Mouse (Mus musculus) intestine, postnatal 0 days (tissue): ENCODE measurements around the gene Keap1. TPM values are rescaled to one million over a fixed set of nuclear protein-coding genes. Genes with fewer than 3 reads are reported as not detected.
A peak's percentile ranks its signal among the peaks of the same experiment; 100 is the strongest.
"Not testable (repeated sequence)": the region's sequence is repeated elsewhere in the genome, so short reads cannot be mapped to it uniquely, and the experiment has no call there.

Experiments
- ATAC-seq: fragments of 200-750 bp; cut with Nextera tagmentation; 2 replicates; pipeline ENCODE4 v1.8.0; 2017; ENCODE audit warnings: mild to moderate bottlenecking, moderate TSS enrichment, moderate library complexity
- H3K27ac ChIP-seq: fragments of 300-500 bp; sonication (generic); 2 replicates; pipeline ENCODE4 v1.5.1; 2014; ENCODE audit warnings: mild to moderate bottlenecking, low read depth, low read length, moderate library complexity
- H3K27me3 ChIP-seq: fragments of 300-500 bp; sonication (generic); replicated peaks from 2 replicates; pipeline ENCODE4 v1.6.1; 2014; ENCODE audit warnings: low read length, mixed read lengths; ENCODE audit not compliant: control insufficient read depth, insufficient read depth
- H3K36me3 ChIP-seq: fragments of 300-500 bp; sonication (generic); 2 replicates; pipeline ENCODE4 v1.6.1; 2014; ENCODE audit warnings: mild to moderate bottlenecking, moderate library complexity; ENCODE audit not compliant: control insufficient read depth, insufficient read depth
- H3K4me1 ChIP-seq: fragments of 300-500 bp; sonication (generic); replicated peaks from 2 replicates; pipeline ENCODE4 v1.6.1; 2014; ENCODE audit warnings: antibody characterized with exemption, low read length, mixed read lengths; ENCODE audit not compliant: control insufficient read depth, insufficient read depth
- H3K4me2 ChIP-seq: fragments of 300-500 bp; sonication (generic); replicated peaks from 2 replicates; pipeline ENCODE4 v1.6.1; 2014; ENCODE audit warnings: low read depth, mild to moderate bottlenecking, moderate library complexity
- H3K4me3 ChIP-seq: fragments of 300-500 bp; sonication (generic); 2 replicates; pipeline ENCODE4 v1.5.1; 2014; ENCODE audit warnings: low read depth, low read length
- H3K9ac ChIP-seq: fragments of 300-500 bp; sonication (generic); 2 replicates; pipeline ENCODE4 v1.6.1; 2014; ENCODE audit warnings: mild to moderate bottlenecking, low read depth, low read length
- H3K9me3 ChIP-seq: fragments of 300-500 bp; sonication (generic); 2 replicates; pipeline ENCODE4 v1.6.1; 2016; ENCODE audit warnings: mixed run types; ENCODE audit not compliant: control insufficient read depth
- CTCF ChIP-seq: sonication (generic); IDR thresholded peaks from 2 replicates; pipeline ENCODE4 v1.5.1; 2016; ENCODE audit warnings: low read depth, mild to moderate bottlenecking, control low read depth, antibody characterized with exemption, moderate library complexity
- WGBS: fragments of 180-500 bp; shearing (Covaris S2); extraction: QIAGEN DNeasy Blood & Tissue Kit; methylation state at CpG from one replicate; pipeline ENCODE4 v1.1.7; 2014; 5-methylcytosine and 5-hydroxymethylcytosine counted together
- polyA plus RNA-seq: library from polyadenylated mRNA; unstranded; fragments of >200 nt; fragmentation: Nextera tagmentation; extraction: Ambion mirVana; gene quantifications from 2 replicates; pipeline ENCODE4 v1.2.1, GENCODE M21; 2015

Gene Keap1
- polyA plus RNA-seq, 1 experiment from 2014 or later, result 38.3 TPM

DNA sequence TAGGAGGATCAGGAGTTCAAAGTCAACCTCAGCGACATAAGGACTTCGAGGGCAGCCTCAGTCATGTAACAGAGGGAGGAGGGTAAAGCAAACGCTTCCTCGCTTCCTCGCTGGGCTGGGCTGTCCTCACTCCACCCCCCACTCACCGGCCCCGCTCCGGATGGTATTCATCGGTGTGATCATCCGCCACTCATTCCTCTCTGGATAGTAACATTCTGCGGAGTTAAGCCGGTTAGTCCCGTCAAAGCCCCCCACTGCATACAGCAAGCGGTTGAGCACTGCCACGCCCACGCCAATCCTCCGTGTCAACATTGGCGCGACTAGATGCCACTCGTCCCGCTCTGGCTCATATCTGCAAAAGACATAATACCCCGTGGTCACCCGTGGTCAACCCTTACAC, 7.6 kb downstream of the Keap1 start:
- no peak overlapping the region for H3K4me3 ChIP-seq
- peaks cover 51% of the 10 kb centered on the region for H3K36me3 ChIP-seq

DNA sequence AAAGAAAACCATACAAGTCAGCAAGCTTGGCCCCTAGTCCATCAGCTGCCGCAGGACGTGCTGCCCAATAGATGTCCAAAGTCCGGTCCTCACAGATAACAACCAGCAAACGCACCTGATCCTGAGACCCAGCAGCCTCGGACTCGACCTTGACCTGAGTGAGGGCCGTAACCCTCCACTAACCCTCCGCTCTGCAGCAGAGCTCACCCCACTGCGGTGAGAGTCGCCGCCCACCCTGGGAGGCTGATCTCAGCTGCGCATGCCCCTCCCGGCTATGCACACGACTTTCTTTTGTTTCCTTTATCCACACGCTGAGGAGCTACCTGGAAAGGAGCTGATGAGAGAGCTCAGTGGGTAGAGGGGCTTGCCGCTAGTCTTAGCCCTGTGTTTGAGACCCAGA, 11.8 kb downstream of the Keap1 start:
- no peaks in the 10 kb centered on the region for H3K9me3 ChIP-seq
- H3K4me1 ChIP-seq, result peaks cover 6% of the 10 kb centered on the region; the same call in 1 of the 2 replicates
- peaks cover 24% of the 10 kb centered on the region for H3K36me3 ChIP-seq
- WGBS, result 9% methylated on average over 16 of the region's 16 CpGs
- peak overlapping the region; percentile 70 for H3K4me2 ChIP-seq
- H3K27me3 ChIP-seq, result no peaks in the 10 kb centered on the region
- no peak for TF ChIP-seq CTCF
- peak; percentile 52 for ATAC-seq
- peak overlapping the region; percentile 40; the same call in 1 of the 2 replicates for H3K9ac ChIP-seq
- peak overlapping the region; percentile 27 for H3K4me3 ChIP-seq
- H3K27ac ChIP-seq, result peak overlapping the region; percentile 77

More for the DNA sequence above, 7.6 kb downstream of the Keap1 start:
- no peak for TF ChIP-seq CTCF
- no peak overlapping the region for H3K9ac ChIP-seq
- 52% methylated on average over 23 of the region's 23 CpGs for WGBS
- no peaks in the 10 kb centered on the region for H3K9me3 ChIP-seq
- H3K4me1 ChIP-seq, result peaks cover 6% of the 10 kb centered on the region; the same call in 1 of the 2 replicates
- H3K27me3 ChIP-seq, result no peaks in the 10 kb centered on the region
- no peak for ATAC-seq
- H3K27ac ChIP-seq, result no peak overlapping the region
- H3K4me2 ChIP-seq, result no peak overlapping the region

GRCm38 (mm10) chr9:21225415-21225758, 13.8 kb downstream of the Keap1 start:
- peaks cover 6% of the 10 kb centered on the region; the same call in 1 of the 2 replicates for H3K4me1 ChIP-seq
- H3K36me3 ChIP-seq, result peaks cover 12% of the 10 kb centered on the region; the same call in 1 of the 2 replicates
- H3K9ac ChIP-seq, result 0 out of 2 replicates have a peak overlapping the region, but pooled peaks have one; percentile 17
- WGBS, result 3% methylated on average over 7 of the region's 7 CpGs
- no peak for ATAC-seq
- peak overlapping the region; percentile 15; the same call in 1 of the 2 replicates for H3K27ac ChIP-seq
- no peaks in the 10 kb centered on the region for H3K9me3 ChIP-seq
- no peak for TF ChIP-seq CTCF
- H3K4me3 ChIP-seq, result peak overlapping the region; percentile 41
- no peaks in the 10 kb centered on the region for H3K27me3 ChIP-seq
- peak overlapping the region; percentile 74 for H3K4me2 ChIP-seq

DNA sequence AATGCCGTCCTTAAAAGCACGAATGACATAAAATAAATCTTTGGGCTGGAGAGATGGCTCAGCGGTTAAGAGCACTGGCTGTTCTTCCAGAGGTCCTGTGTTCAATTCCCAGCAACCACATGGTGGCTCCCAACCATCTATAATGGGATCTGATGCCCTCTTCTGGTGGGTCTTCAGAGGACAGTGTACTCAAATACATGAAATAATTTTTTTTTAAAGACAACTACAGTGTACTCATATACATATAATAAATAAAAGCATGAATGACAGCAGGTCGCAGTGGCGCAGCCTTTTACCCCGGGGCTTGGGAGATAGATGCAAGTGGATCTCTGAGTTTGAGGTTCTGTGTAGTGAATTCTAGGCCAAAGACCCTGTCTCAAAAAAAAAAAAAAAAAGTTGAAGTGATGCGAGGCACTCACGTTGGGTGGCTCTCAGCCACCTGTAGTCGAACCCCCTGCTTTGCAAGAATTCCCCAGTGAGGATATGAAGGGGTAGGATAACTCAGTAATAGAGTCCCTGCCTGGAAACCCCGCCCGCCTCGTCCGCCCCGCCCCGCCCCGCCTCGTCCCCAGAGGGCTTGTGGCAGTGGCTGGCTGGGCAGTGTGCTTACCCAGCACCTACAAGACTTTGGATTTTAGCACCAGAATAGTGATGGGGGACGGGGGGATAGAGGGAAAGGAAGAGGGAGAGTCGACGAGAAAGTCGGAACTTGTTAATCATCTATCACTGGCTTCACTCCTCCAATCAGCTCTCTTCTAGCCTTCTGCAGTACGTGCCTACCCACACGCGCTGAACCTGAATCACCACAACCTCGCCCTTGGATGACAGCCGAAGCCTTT, 14.4 kb downstream of the Keap1 start:
- peak; percentile 32 for ATAC-seq
- no peaks in the 10 kb centered on the region for H3K9me3 ChIP-seq
- 18% methylated on average over 26 of the region's 26 CpGs for WGBS
- no peaks in the 10 kb centered on the region for H3K27me3 ChIP-seq
- H3K36me3 ChIP-seq, result peaks cover 6% of the 10 kb centered on the region; the same call in 1 of the 2 replicates
- H3K9ac ChIP-seq, result 0 out of 2 replicates have a peak overlapping the region, but pooled peaks have one; percentile 17
- H3K4me1 ChIP-seq, result peaks cover 6% of the 10 kb centered on the region; the same call in 1 of the 2 replicates
- peak overlapping the region; percentile 15 for H3K27ac ChIP-seq
- peak overlapping the region; percentile 41 for H3K4me3 ChIP-seq
- TF ChIP-seq CTCF, result peak; percentile 31
- H3K4me2 ChIP-seq, result peak overlapping the region; percentile 74

DNA sequence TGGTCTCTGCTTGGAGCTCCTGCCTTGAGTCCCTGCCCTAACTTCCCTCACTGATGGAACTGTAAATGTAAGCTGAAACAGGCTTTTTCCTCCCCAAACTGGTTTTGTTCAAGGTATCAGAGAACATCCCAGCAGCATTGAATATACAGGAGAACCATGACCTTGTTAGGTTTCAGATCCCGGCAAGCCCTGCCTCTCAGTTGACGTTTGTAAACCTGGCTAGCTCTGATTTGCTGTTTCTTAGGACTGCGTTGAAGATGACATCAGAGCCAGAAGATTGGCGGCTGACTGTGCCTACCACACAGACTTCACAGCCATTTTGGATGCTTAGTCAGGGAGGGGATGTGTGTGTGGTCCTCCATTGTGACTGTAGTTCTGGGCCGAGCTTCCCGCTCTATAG, 15.3 kb downstream of the Keap1 start:
- Histone ChIP-seq H3K4me3 (no peak overlapping the region), H3K9ac (no peak overlapping the region), H3K36me3 (no peaks in the 10 kb centered on the region), H3K4me1 (peaks cover 6% of the 10 kb centered on the region; the same call in 1 of the 2 replicates), H3K9me3 (no peaks in the 10 kb centered on the region), H3K4me2 (no peak overlapping the region), H3K27me3 (no peaks in the 10 kb centered on the region), H3K27ac (no peak overlapping the region)
- no peak for TF ChIP-seq CTCF
- no peak for ATAC-seq
- 94% methylated on average over 6 of the region's 6 CpGs for WGBS

DNA sequence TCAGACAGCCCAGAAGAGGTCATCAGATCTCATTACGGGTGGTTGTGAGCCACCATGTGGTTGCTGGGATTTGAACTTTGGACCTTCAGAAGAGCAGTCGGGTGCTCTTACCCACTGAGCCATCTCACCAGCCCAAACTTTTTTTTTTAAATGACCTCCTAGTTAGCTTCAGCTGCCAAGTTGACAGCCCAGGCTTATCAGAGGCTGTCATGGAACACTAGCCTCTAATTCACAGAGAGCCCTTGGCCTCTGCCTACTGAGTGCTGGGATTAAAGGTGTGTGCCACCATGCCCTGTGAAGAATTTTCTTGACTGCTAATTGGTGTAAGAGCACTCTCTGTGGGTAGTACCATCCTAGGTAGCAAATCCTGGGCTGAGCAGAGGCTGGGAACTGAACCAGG, 15.7 kb downstream of the Keap1 start:
- not testable (repeated sequence) for H3K9ac ChIP-seq, H3K36me3 ChIP-seq, H3K4me1 ChIP-seq, H3K4me2 ChIP-seq, H3K27me3 ChIP-seq, ATAC-seq, H3K9me3 ChIP-seq, H3K27ac ChIP-seq, H3K4me3 ChIP-seq
- 62% methylated on average over 1 of the region's 2 CpGs for WGBS
